Mouse (Mus musculus) spleen, adult 10 weeks (tissue): ENCODE data around the gene Fam209. TPM values are rescaled to one million over a fixed set of nuclear protein-coding genes. Genes with fewer than 3 reads are reported as not detected.

Experiments
- polyA plus RNA-seq: library from polyadenylated mRNA; stranded (reverse); fragments of 350-450 nt; fragmentation: Illumina TruSeq; extraction: RNeasy Lipid Tissue Mini Kit (QIAGEN cat#74804); gene quantifications from one replicate; pipeline ENCODE4 v1.2.3, GENCODE M21; 2015; ENCODE audit warnings: low replicate concordance; ENCODE audit not compliant: insufficient read depth

Gene Fam209
- polyA plus RNA-seq = 0.94 TPM

GRCm38 (mm10) chr2:172472318-172472717, at the start of gene Fam209:
Fam209 (plus strand) TSS chr2:172472520.

DNA sequence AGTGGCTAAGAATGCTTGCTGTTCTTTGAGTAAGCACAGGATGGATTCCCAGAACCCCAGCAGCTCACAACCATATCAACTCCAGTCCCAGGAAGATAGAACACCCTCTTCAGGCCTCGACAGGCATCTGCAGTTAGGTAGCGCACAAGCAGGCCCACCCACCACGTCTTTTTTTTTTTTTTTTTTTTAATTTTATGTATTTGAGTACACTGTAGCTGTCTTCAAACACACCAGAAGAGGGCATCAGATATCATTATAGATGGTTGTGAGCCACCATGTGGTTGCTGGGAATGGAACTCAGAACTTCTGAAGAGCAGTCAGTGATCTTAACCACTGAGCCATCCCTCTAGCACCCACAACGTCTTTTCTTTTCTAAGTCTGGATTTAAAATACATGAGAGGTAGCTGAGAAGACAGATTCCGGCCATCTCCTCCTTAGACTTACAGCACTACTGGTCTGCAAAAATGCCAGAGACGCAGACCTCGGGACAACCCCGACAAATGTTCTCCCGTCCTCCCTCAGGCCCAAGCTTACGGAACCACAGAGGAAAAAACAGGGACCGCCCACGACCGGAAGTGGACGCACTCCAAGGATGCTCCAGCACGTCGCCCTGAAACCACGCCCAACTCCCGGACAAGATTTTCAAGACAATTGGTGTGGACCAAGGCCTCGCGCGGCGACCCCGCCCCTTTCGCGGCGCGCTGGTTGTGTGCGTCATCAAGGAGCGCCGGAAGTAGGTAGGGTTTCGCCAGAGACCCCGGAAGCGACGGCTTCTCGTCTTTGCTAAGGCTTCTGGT, 32.3 kb upstream of the Fam209 start, which contains the start of gene Rtf2:
Gene Rtf2, plus strand, starts transcription at position 714 of the 797 bp plus-strand sequence.

GRCm38 (mm10) chr2:172458496-172458895, 13.8 kb upstream of the Fam209 start, which contains the start of gene Gcnt7:
Gcnt7 (minus strand) TSS chr2:172458596.

Other genes starting within 250 kb of the Fam209 start
- not detected for gene Mc3r, start 224.0 kb upstream of the Fam209 start, polyA plus RNA-seq
- gene Fam210b, start 127.0 kb upstream of the Fam209 start, polyA plus RNA-seq = 15.1 TPM
- gene Aurka, start 102.0 kb upstream of the Fam209 start, polyA plus RNA-seq = 9.5 TPM
- 19.3 TPM for gene Cstf1, start 101.8 kb upstream of the Fam209 start, polyA plus RNA-seq
- 2.1 TPM for gene Cass4, start 78.7 kb upstream of the Fam209 start, polyA plus RNA-seq
- 46.9 TPM for gene Rtf2, start 32.0 kb upstream of the Fam209 start, polyA plus RNA-seq
- not detected for gene Gcnt7, start 13.9 kb upstream of the Fam209 start, polyA plus RNA-seq
- gene Tfap2c, start 77.1 kb downstream of the Fam209 start, polyA plus RNA-seq = not detected